Mouse (Mus musculus) retina, postnatal 7 days (tissue): ENCODE data around the gene Hs3st2.

Experiments used
- DNase-seq: peaks from one replicate; pipeline ENCODE4 v3.0.0-alpha.2; 2012; ENCODE audit warnings: low read depth, low spot score

Hs3st2 gene

GRCm38 (mm10) chr7:121549329-121550022 is 157.8 kb downstream of the Hs3st2 start:
- no peak for DNase-seq
